Mouse (Mus musculus) hindbrain, embryonic 16.5 days (tissue): ENCODE data around the gene Tns1. TPM values are rescaled to one million over a fixed set of nuclear protein-coding genes. Genes with fewer than 3 reads are reported as not detected.

ENCODE experiments used
- ATAC-seq: fragments of 200-750 bp; cut with Nextera tagmentation; 2 replicates; pipeline ENCODE4 v1.8.0; 2017; ENCODE audit warnings: moderate TSS enrichment, moderate library complexity
- H3K27ac ChIP-seq: fragments of 300-500 bp; sonication (generic); 2 replicates; pipeline ENCODE4 v1.5.1; 2014; ENCODE audit warnings: low read depth, mild to moderate bottlenecking, control low read depth, low read length, moderate library complexity
- H3K27me3 ChIP-seq: fragments of 300-500 bp; sonication (generic); replicated peaks from 2 replicates; pipeline ENCODE4 v1.6.1; 2014; ENCODE audit warnings: low read length; ENCODE audit not compliant: control insufficient read depth, insufficient read depth
- H3K36me3 ChIP-seq: fragments of 300-500 bp; sonication (generic); 2 replicates; pipeline ENCODE4 v1.6.1; 2014; ENCODE audit warnings: mild to moderate bottlenecking, low read length, moderate library complexity, mixed read lengths; ENCODE audit not compliant: control insufficient read depth, insufficient read depth
- H3K4me1 ChIP-seq: fragments of 300-500 bp; sonication (generic); 2 replicates; pipeline ENCODE4 v1.6.1; 2014; ENCODE audit warnings: low read depth, low read length; ENCODE audit not compliant: control insufficient read depth, insufficient read depth
- H3K4me2 ChIP-seq: fragments of 300-500 bp; sonication (generic); 2 replicates; pipeline ENCODE4 v1.6.1; 2014; ENCODE audit warnings: mild to moderate bottlenecking, low read length, control low read depth, moderate library complexity
- H3K4me3 ChIP-seq: fragments of 300-500 bp; sonication (generic); 2 replicates; pipeline ENCODE4 v1.5.1; 2014; ENCODE audit warnings: mild to moderate bottlenecking, low read length, control low read depth, moderate library complexity
- H3K9ac ChIP-seq: fragments of 300-500 bp; sonication (generic); 2 replicates; pipeline ENCODE4 v1.6.1; 2014; ENCODE audit warnings: low read depth, mild to moderate bottlenecking, control low read depth, low read length, moderate library complexity
- H3K9me3 ChIP-seq: fragments of 300-500 bp; sonication (generic); 2 replicates; pipeline ENCODE4 v1.6.1; 2014; ENCODE audit warnings: mild to moderate bottlenecking, low read length, moderate library complexity; ENCODE audit not compliant: control insufficient read depth
- WGBS: fragments of 180-500 bp; shearing (Covaris S2); extraction: QIAGEN DNeasy Blood & Tissue Kit; methylation state at CpG from one replicate; pipeline ENCODE4 v1.1.7; 2014; 5-methylcytosine and 5-hydroxymethylcytosine counted together
- polyA plus RNA-seq: library from polyadenylated mRNA; unstranded; fragments of >200 nt; fragmentation: Nextera tagmentation; extraction: Ambion mirVana; gene quantifications from 2 replicates; pipeline ENCODE4 v1.2.1, GENCODE M21; 2015

Gene Tns1
- polyA plus RNA-seq, 1 experiment from 2014 or later, result 13.5 TPM

- no peaks in the 10 kb centered on the region for H3K27me3 ChIP-seq
- no peaks in the 10 kb centered on the region for H3K36me3 ChIP-seq
- no peak overlapping the region for H3K4me3 ChIP-seq
- H3K9ac ChIP-seq, result no peak overlapping the region; the same call in 1 of the 2 replicates
- H3K9me3 ChIP-seq, result no peaks in the 10 kb centered on the region
- no peak overlapping the region for H3K27ac ChIP-seq
- no peak overlapping the region for H3K4me2 ChIP-seq
- WGBS, result 76% methylated on average over 5 of the region's 5 CpGs
- no peaks in the 10 kb centered on the region for H3K4me1 ChIP-seq
- ATAC-seq, result no peak
Measured at GRCm38 (mm10) chr1:73998925-73999375, 125.3 kb downstream of the Tns1 start.

- Histone ChIP-seq H3K4me3 (no peak overlapping the region), H3K9ac (no peak overlapping the region), H3K27ac (no peak overlapping the region), H3K27me3 (no peaks in the 10 kb centered on the region), H3K4me2 (no peak overlapping the region), H3K36me3 (no peaks in the 10 kb centered on the region), H3K4me1 (no peaks in the 10 kb centered on the region), H3K9me3 (no peaks in the 10 kb centered on the region)
- WGBS, result 65% methylated on average over 9 of the region's 9 CpGs
- ATAC-seq, result no peak
Measured at GRCm38 (mm10) chr1:73998131-73998865, 126.0 kb downstream of the Tns1 start.

GRCm38 (mm10) chr1:73997341-73997740, 126.9 kb downstream of the Tns1 start:
- H3K4me2 ChIP-seq, result no peak overlapping the region

GRCm38 (mm10) chr1:73996650-73997049, 127.6 kb downstream of the Tns1 start:
- no peaks in the 10 kb centered on the region for H3K27me3 ChIP-seq
- H3K4me2 ChIP-seq, result no peak overlapping the region
- no peak overlapping the region for H3K27ac ChIP-seq
- no peaks in the 10 kb centered on the region for H3K36me3 ChIP-seq
- no peak for ATAC-seq
- H3K4me3 ChIP-seq, result no peak overlapping the region
- 95% methylated on average over 3 of the region's 3 CpGs for WGBS
- H3K9me3 ChIP-seq, result no peaks in the 10 kb centered on the region
- H3K4me1 ChIP-seq, result no peaks in the 10 kb centered on the region
- no peak overlapping the region for H3K9ac ChIP-seq

More at GRCm38 (mm10) chr1:73997341-73997740, 126.9 kb downstream of the Tns1 start:
- no peak for ATAC-seq
- no peak overlapping the region for H3K27ac ChIP-seq
- H3K9me3 ChIP-seq, result no peaks in the 10 kb centered on the region
- no peaks in the 10 kb centered on the region for H3K36me3 ChIP-seq
- 86% methylated on average over 6 of the region's 6 CpGs for WGBS
- H3K27me3 ChIP-seq, result no peaks in the 10 kb centered on the region
- H3K4me3 ChIP-seq, result no peak overlapping the region
- no peaks in the 10 kb centered on the region for H3K4me1 ChIP-seq
- no peak overlapping the region for H3K9ac ChIP-seq

GRCm38 (mm10) chr1:73996209-73996608, 128.0 kb downstream of the Tns1 start:
- no peaks in the 10 kb centered on the region for H3K27me3 ChIP-seq
- H3K36me3 ChIP-seq, result no peaks in the 10 kb centered on the region
- H3K4me3 ChIP-seq, result no peak overlapping the region
- no peaks in the 10 kb centered on the region for H3K9me3 ChIP-seq
- H3K4me2 ChIP-seq, result no peak overlapping the region
- no peak overlapping the region for H3K9ac ChIP-seq
- WGBS, result 49% methylated on average over 2 of the region's 2 CpGs
- no peaks in the 10 kb centered on the region for H3K4me1 ChIP-seq
- no peak for ATAC-seq
- no peak overlapping the region for H3K27ac ChIP-seq

GRCm38 (mm10) chr1:73995063-73995810, 129.0 kb downstream of the Tns1 start:
- H3K4me2 ChIP-seq, result no peak overlapping the region
- no peaks in the 10 kb centered on the region for H3K27me3 ChIP-seq
- no peak for ATAC-seq
- H3K9ac ChIP-seq, result no peak overlapping the region
- H3K4me3 ChIP-seq, result no peak overlapping the region
- WGBS, result 87% methylated on average over 13 of the region's 13 CpGs
- H3K36me3 ChIP-seq, result no peaks in the 10 kb centered on the region
- no peaks in the 10 kb centered on the region for H3K4me1 ChIP-seq
- H3K27ac ChIP-seq, result no peak overlapping the region
- H3K9me3 ChIP-seq, result no peaks in the 10 kb centered on the region

GRCm38 (mm10) chr1:73993901-73994426, 130.3 kb downstream of the Tns1 start:
- no peak overlapping the region for H3K4me3 ChIP-seq
- H3K4me2 ChIP-seq, result no peak overlapping the region
- H3K36me3 ChIP-seq, result no peaks in the 10 kb centered on the region
- no peak overlapping the region for H3K9ac ChIP-seq
- WGBS, result 66% methylated on average over 7 of the region's 7 CpGs
- H3K9me3 ChIP-seq, result no peaks in the 10 kb centered on the region
- ATAC-seq, result no peak
- H3K27ac ChIP-seq, result no peak overlapping the region
- no peaks in the 10 kb centered on the region for H3K27me3 ChIP-seq
- no peaks in the 10 kb centered on the region for H3K4me1 ChIP-seq

- no peak overlapping the region for H3K27ac ChIP-seq
- WGBS, result 84% methylated on average over 7 of the region's 7 CpGs
Measured at GRCm38 (mm10) chr1:73993279-73993678, 131.0 kb downstream of the Tns1 start.

GRCm38 (mm10) chr1:73992201-73992938, 131.9 kb downstream of the Tns1 start:
- H3K36me3 ChIP-seq, result no peaks in the 10 kb centered on the region
- H3K9ac ChIP-seq, result no peak overlapping the region
- H3K4me3 ChIP-seq, result no peak overlapping the region
- ATAC-seq, result no peak
- no peak overlapping the region for H3K4me2 ChIP-seq
- no peaks in the 10 kb centered on the region for H3K4me1 ChIP-seq
- no peaks in the 10 kb centered on the region for H3K9me3 ChIP-seq
- 60% methylated on average over 5 of the region's 5 CpGs for WGBS
- no peak overlapping the region for H3K27ac ChIP-seq
- no peaks in the 10 kb centered on the region for H3K27me3 ChIP-seq

More at GRCm38 (mm10) chr1:73993279-73993678, 131.0 kb downstream of the Tns1 start:
- Histone ChIP-seq H3K4me3 (no peak overlapping the region), H3K27me3 (no peaks in the 10 kb centered on the region), H3K4me2 (no peak overlapping the region), H3K4me1 (no peaks in the 10 kb centered on the region), H3K9me3 (no peaks in the 10 kb centered on the region), H3K36me3 (no peaks in the 10 kb centered on the region), H3K9ac (no peak overlapping the region)
- no peak for ATAC-seq
